Mouse (Mus musculus) kidney, embryonic 14.5 days (tissue): ENCODE measurements around the gene Gm20498. TPM values are rescaled to one million over a fixed set of nuclear protein-coding genes. Genes with fewer than 3 reads are reported as not detected.
"Not testable (repeated sequence)": the region's sequence is repeated elsewhere in the genome, so short reads cannot be mapped to it uniquely, and the experiment has no call there.

ENCODE experiments used
- ATAC-seq: fragments of 200-750 bp; cut with Nextera tagmentation; 2 replicates; pipeline ENCODE4 v1.8.0; 2017; ENCODE audit warnings: moderate number of reproducible peaks, mild to moderate bottlenecking, moderate TSS enrichment, moderate library complexity; ENCODE audit not compliant: low FRiP score, low TSS enrichment
- H3K27ac ChIP-seq: fragments of 300-500 bp; sonication (generic); 2 replicates; pipeline ENCODE4 v1.5.1; 2014; ENCODE audit warnings: low read depth, mild to moderate bottlenecking, low read length, moderate library complexity, mixed read lengths
- H3K27me3 ChIP-seq: fragments of 300-500 bp; sonication (generic); 2 replicates; pipeline ENCODE4 v1.6.1; 2014; ENCODE audit warnings: mild to moderate bottlenecking, low read length; ENCODE audit not compliant: control insufficient read depth, insufficient read depth
- H3K36me3 ChIP-seq: fragments of 300-500 bp; sonication (generic); 2 replicates; pipeline ENCODE4 v1.6.1; 2014; ENCODE audit warnings: low read length, mixed read lengths; ENCODE audit not compliant: control insufficient read depth, insufficient read depth
- H3K4me1 ChIP-seq: fragments of 300-500 bp; sonication (generic); 2 replicates; pipeline ENCODE4 v1.6.1; 2014; ENCODE audit warnings: low read length, mixed read lengths; ENCODE audit not compliant: control insufficient read depth, insufficient read depth
- H3K4me2 ChIP-seq: fragments of 300-500 bp; sonication (generic); replicated peaks from 2 replicates; pipeline ENCODE4 v1.6.1; 2014; ENCODE audit warnings: low read depth, mild to moderate bottlenecking, low read length
- H3K4me3 ChIP-seq: fragments of 300-500 bp; sonication (generic); 2 replicates; pipeline ENCODE4 v1.5.1; 2014; ENCODE audit warnings: mild to moderate bottlenecking, low read length
- H3K9ac ChIP-seq: fragments of 300-500 bp; sonication (generic); 2 replicates; pipeline ENCODE4 v1.6.1; 2014; ENCODE audit warnings: low read depth, mild to moderate bottlenecking, low read length, moderate library complexity
- H3K9me3 ChIP-seq: fragments of 300-500 bp; sonication (generic); 2 replicates; pipeline ENCODE4 v1.6.1; 2016; ENCODE audit warnings: low read length; ENCODE audit not compliant: control insufficient read depth
- WGBS: fragments of 180-500 bp; shearing (Covaris S2); extraction: QIAGEN DNeasy Blood & Tissue Kit; methylation state at CpG from one replicate; pipeline ENCODE4 v1.1.7; 2014; 5-methylcytosine and 5-hydroxymethylcytosine counted together
- polyA plus RNA-seq: library from polyadenylated mRNA; unstranded; fragments of >200 nt; fragmentation: Nextera tagmentation; extraction: Ambion mirVana; gene quantifications from 2 replicates; pipeline ENCODE4 v1.2.1, GENCODE M21; 2014

The Gm20498 gene
- polyA plus RNA-seq, 1 experiment from 2014 or later = 31.8 TPM

DNA sequence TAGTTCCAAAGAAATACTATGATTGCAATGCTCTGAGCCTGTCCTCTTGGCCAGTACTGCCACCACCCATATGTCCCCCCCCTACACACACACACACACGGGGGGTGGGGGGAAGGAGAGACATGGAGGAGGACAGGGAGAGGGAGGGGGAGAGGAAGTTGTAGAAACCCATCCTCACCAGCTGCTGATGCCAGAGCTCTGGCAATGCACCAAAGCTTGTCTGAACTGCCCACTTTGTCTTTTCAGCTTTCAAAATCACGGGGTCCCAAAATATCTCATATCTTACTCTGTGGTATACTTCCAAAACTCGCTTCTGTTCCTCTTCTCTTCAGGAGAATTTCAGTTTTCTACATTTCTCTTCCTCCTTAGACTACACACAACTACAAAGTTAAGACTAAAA, 119.5 kb downstream of the Gm20498 start:
- no peaks in the 10 kb centered on the region; the same call in 1 of the 2 replicates for H3K36me3 ChIP-seq
- H3K27me3 ChIP-seq = no peaks in the 10 kb centered on the region
- no peaks in the 10 kb centered on the region for H3K4me1 ChIP-seq
- ATAC-seq = no peak
- no peaks in the 10 kb centered on the region for H3K9me3 ChIP-seq
- no peak overlapping the region for H3K9ac ChIP-seq
- no peak overlapping the region for H3K4me2 ChIP-seq
- no peak overlapping the region for H3K4me3 ChIP-seq
- H3K27ac ChIP-seq = no peak overlapping the region
- WGBS = 79% methylated on average over 3 of the region's 3 CpGs

DNA sequence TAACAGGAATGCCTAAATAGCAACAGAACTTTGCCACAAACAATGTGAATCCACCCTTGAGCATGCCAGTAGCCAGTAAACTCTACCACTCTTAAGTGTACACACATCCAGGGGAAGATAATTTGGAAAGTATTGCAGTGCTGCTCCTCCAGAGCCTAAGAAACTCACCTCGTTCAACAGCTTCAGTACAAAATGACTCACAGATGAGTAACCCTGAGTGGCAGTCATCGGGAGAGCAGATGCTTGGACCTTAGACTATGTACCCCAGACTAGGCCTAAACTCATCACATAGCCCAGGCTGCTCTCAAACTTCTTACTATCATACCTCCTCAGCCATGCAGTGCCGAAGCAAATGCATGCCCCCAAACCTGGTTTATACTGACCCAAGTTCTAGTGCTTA, 123.7 kb downstream of the Gm20498 start:
- Histone ChIP-seq H3K4me3 (no peak overlapping the region), H3K4me2 (no peak overlapping the region), H3K27me3 (no peaks in the 10 kb centered on the region), H3K9ac (no peak overlapping the region), H3K4me1 (no peaks in the 10 kb centered on the region), H3K27ac (no peak overlapping the region), H3K36me3 (no peaks in the 10 kb centered on the region; the same call in 1 of the 2 replicates), H3K9me3 (no peaks in the 10 kb centered on the region)
- 85% methylated on average over 3 of the region's 3 CpGs for WGBS
- no peak for ATAC-seq

DNA sequence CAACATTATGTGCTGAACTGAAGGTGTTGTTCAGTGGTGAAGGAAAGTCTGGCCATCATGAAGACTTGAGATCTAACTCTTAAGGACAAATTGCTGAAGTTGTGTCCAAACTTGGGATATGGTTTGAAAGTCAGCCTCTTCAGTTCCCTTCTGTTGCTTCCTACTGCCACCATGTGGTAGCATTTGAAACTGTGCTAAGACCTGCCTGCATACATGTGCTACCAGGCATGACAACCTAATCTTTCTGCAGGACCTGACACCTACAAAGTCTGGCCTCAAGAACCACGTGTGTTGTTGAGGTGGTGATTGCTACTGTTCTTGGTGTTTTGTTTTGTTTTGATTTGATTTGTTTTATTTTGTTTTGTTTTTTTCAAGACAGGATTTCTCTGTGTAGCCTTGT, 130.5 kb downstream of the Gm20498 start:
- Histone ChIP-seq H3K4me1 (no peaks in the 10 kb centered on the region), H3K4me2 (no peak overlapping the region), H3K36me3 (no peaks in the 10 kb centered on the region), H3K9ac (no peak overlapping the region), H3K9me3 (no peaks in the 10 kb centered on the region), H3K4me3 (no peak overlapping the region), H3K27ac (no peak overlapping the region), H3K27me3 (no peaks in the 10 kb centered on the region)
- whole genome bisulfite sequencing = 34% methylated on average over 1 of the region's 1 CpGs
- 0 out of 2 replicates have a peak, but pooled peaks have one; percentile 69 for ATAC-seq

- H3K27me3 ChIP-seq, H3K27ac ChIP-seq, H3K9ac ChIP-seq, H3K4me2 ChIP-seq, H3K36me3 ChIP-seq, H3K9me3 ChIP-seq, H3K4me1 ChIP-seq, ATAC-seq, H3K4me3 ChIP-seq: not testable (repeated sequence)
- 85% methylated on average over 1 of the region's 1 CpGs for WGBS
Measured at GRCm38 (mm10) chr12:81379364-81379763, 153.3 kb downstream of the Gm20498 start, which contains the start of gene Gm4787. Gm4787 (minus strand) TSS chr12:81379464.

DNA sequence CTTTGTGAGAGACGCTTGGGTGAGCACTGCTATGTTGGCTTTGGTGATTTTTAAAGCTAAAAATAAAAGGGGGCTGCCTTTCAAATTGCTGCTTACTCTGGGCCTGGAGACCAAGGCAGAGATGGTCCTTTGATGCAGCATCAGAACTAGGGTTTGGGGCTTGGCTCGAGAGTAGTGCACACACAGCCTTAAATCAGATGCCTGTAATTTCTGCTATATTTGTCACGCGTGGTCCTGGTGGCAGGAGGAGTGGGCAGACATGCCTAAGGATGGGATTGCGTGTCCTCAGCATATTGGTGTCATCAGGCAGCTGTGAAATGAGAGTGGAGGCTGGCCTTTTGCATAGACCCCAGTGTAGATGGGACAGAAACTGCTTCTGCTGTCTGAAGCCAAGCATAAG, 198.9 kb downstream of the Gm20498 start:
- H3K36me3 ChIP-seq = no peaks in the 10 kb centered on the region
- ATAC-seq = no peak
- 68% methylated on average over 5 of the region's 5 CpGs for WGBS
- H3K4me3 ChIP-seq = no peak overlapping the region
- H3K9ac ChIP-seq = no peak overlapping the region
- no peak overlapping the region; the same call in 1 of the 2 replicates for H3K4me2 ChIP-seq
- H3K27ac ChIP-seq = no peak overlapping the region
- H3K27me3 ChIP-seq = peaks cover 22% of the 10 kb centered on the region
- H3K9me3 ChIP-seq = no peaks in the 10 kb centered on the region
- H3K4me1 ChIP-seq = 0 out of 2 replicates have a peak, but pooled peaks cover 7% of the 10 kb centered on the region

GRCm38 (mm10) chr12:81332875-81333421, 199.8 kb downstream of the Gm20498 start, which contains the start of gene Slc8a3:
Slc8a3 (minus strand) TSS chr12:81333180.
- Histone ChIP-seq H3K4me2 (peak within 1 kb of the TSS; percentile 98), H3K9ac (peak within 1 kb of the TSS; percentile 65), H3K4me3 (peak within 1 kb of the TSS; percentile 62), H3K36me3 (no peaks in the 10 kb centered on the region), H3K9me3 (no peaks in the 10 kb centered on the region), H3K27ac (no peak within 1 kb of the TSS), H3K4me1 (0 out of 2 replicates have a peak, but pooled peaks cover 7% of the 10 kb centered on the region), H3K27me3 (peaks cover 22% of the 10 kb centered on the region)
- WGBS = under 1% methylated on average over 44 of the region's 47 CpGs
- peak; percentile 76 for ATAC-seq

GRCm38 (mm10) chr12:81331937-81332874, 200.5 kb downstream of the Gm20498 start:
- Histone ChIP-seq H3K4me3 (peak overlapping the region; percentile 62), H3K4me1 (0 out of 2 replicates have a peak, but pooled peaks cover 7% of the 10 kb centered on the region), H3K27me3 (peaks cover 22% of the 10 kb centered on the region), H3K4me2 (peak overlapping the region; percentile 98), H3K9ac (peak overlapping the region; percentile 65), H3K27ac (no peak overlapping the region), H3K9me3 (no peaks in the 10 kb centered on the region), H3K36me3 (no peaks in the 10 kb centered on the region)
- ATAC-seq = peak; percentile 61; the same call in 1 of the 2 replicates
- 2% methylated on average over 49 of the region's 54 CpGs for WGBS

GRCm38 (mm10) chr12:81331046-81331638, 201.6 kb downstream of the Gm20498 start:
- H3K36me3 ChIP-seq = no peaks in the 10 kb centered on the region
- no peak overlapping the region for H3K27ac ChIP-seq
- peaks cover 22% of the 10 kb centered on the region for H3K27me3 ChIP-seq
- H3K9ac ChIP-seq = no peak overlapping the region
- no peak for ATAC-seq
- H3K9me3 ChIP-seq = no peaks in the 10 kb centered on the region
- H3K4me1 ChIP-seq = 0 out of 2 replicates have a peak, but pooled peaks cover 7% of the 10 kb centered on the region
- H3K4me2 ChIP-seq = no peak overlapping the region
- WGBS = 46% methylated on average over 5 of the region's 5 CpGs
- H3K4me3 ChIP-seq = no peak overlapping the region
